8 mouse cellular contexts compared by ENCODE assay signal in the genomic region with DNA sequence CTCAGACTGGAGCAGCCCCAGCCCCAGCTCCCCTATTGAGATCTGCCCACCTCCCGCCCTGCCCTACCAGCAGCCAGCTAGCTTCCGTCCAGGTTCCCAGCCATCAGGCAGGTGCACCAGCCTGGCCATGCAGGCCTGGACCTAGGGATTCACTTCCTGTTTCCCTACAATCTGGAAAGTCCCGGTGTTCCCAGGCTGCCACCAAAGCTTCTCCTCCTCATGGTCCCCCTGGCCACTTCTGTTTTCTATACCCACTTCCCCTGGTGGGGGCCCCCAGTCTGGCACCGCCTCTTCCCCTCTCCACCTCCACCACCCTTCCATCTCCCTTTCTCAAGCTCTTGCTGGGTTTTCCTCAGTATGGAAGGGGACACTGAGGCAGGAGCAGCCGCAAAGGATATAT. TPM values are rescaled to one million over a fixed set of nuclear protein-coding genes. Genes with fewer than 3 reads are reported as not detected.
DNase-seq lines count a peak whose midpoint lies in the region; ATAC-seq and TF ChIP-seq lines count a peak whose summit lies in the region.

Gene Sbno2, minus strand, starts transcription at position 112 of the 400 bp plus-strand sequence.

- no peak within 1 kb of the TSS; the same call in 1 of the 2 replicates for H3K9ac ChIP-seq in forebrain, embryonic 13.5 days
- H3K9ac ChIP-seq in midbrain, embryonic 14.5 days (replicated peaks; ENCODE audit: low read length): no peak within 1 kb of the TSS

- no peak within 1 kb of the TSS for H3K4me2 ChIP-seq in forebrain, embryonic 13.5 days
- H3K4me2 ChIP-seq in midbrain, embryonic 14.5 days (ENCODE audit: low read length): no peak within 1 kb of the TSS

- peaks cover 60% of the 10 kb centered on the region for H3K4me1 ChIP-seq in E14TG2a.4 (replicated peaks; ENCODE audit: low read depth, low read length)
- peaks cover 20% of the 10 kb centered on the region for H3K4me1 ChIP-seq in forebrain, embryonic 13.5 days
- H3K4me1 ChIP-seq in midbrain, embryonic 14.5 days (ENCODE audit: control insufficient read depth, insufficient read depth, low read length): peaks cover 11% of the 10 kb centered on the region

- no peak within 1 kb of the TSS for H3K27ac ChIP-seq in forebrain, embryonic 13.5 days
- no peak within 1 kb of the TSS for H3K27ac ChIP-seq in midbrain, embryonic 14.5 days (replicated peaks; ENCODE audit: low read depth, low read length)

- DNase-seq in heart, adult 11 months: peak; percentile 95
- DNase-seq in heart, adult 18-20 months: no peak
- DNase-seq in layer of hippocampus, postnatal 25 days (ENCODE audit: extremely low spot score in 1 of 2, low spot score in 1 of 2): no peak
- no peak for DNase-seq in midbrain, embryonic 14.5 days
- DNase-seq in cerebellum, adult 9-11 months: no peak
- DNase-seq in urinary bladder, adult 18-20 months (ENCODE audit: low spot score in 2 of 2): no peak

- no peak for TF ChIP-seq CTCF in E14TG2a.4 (conservative IDR thresholded peaks at IDR 0.05; ENCODE audit: low read length)

- peaks cover 2% of the 10 kb centered on the region for H3K36me3 ChIP-seq in E14TG2a.4 (ENCODE audit: insufficient read depth, low read length)
- no peaks in the 10 kb centered on the region for H3K36me3 ChIP-seq in forebrain, embryonic 13.5 days (ENCODE audit: poor library complexity, severe bottlenecking)
- H3K36me3 ChIP-seq in midbrain, embryonic 14.5 days (ENCODE audit: control insufficient read depth, insufficient read depth, low read length): no peaks in the 10 kb centered on the region

- WGBS in forebrain, embryonic 13.5 days: 75% methylated on average over 5 of the region's 5 CpGs
- 79% methylated on average over 5 of the region's 5 CpGs for WGBS in midbrain, embryonic 14.5 days

- H3K27me3 ChIP-seq in E14TG2a.4 (ENCODE audit: insufficient read depth, low read length): no peaks in the 10 kb centered on the region
- 0 out of 2 replicates have a peak, but pooled peaks cover 6% of the 10 kb centered on the region for H3K27me3 ChIP-seq in forebrain, embryonic 13.5 days
- no peaks in the 10 kb centered on the region for H3K27me3 ChIP-seq in midbrain, embryonic 14.5 days (ENCODE audit: control insufficient read depth, insufficient read depth, low read length)

- peak within 1 kb of the TSS; percentile 69 for H3K4me3 ChIP-seq in E14TG2a.4 (replicated peaks; ENCODE audit: low read length)
- no peak within 1 kb of the TSS for H3K4me3 ChIP-seq in forebrain, embryonic 13.5 days
- H3K4me3 ChIP-seq in midbrain, embryonic 14.5 days (replicated peaks; ENCODE audit: low read depth, low read length): no peak within 1 kb of the TSS

- H3K9me3 ChIP-seq in E14TG2a.4 (ENCODE audit: low read length): no peaks in the 10 kb centered on the region
- no peaks in the 10 kb centered on the region for H3K9me3 ChIP-seq in forebrain, embryonic 13.5 days (replicated peaks)
- no peaks in the 10 kb centered on the region for H3K9me3 ChIP-seq in midbrain, embryonic 14.5 days (ENCODE audit: control insufficient read depth, low read length)

- ATAC-seq in forebrain, embryonic 13.5 days: no peak
- no peak for ATAC-seq in midbrain, embryonic 14.5 days (ENCODE audit: low FRiP score, low TSS enrichment)

RNA-seq across cellular contexts. Expression of gene Sbno2, which starts in this region (rescaled TPM):
- 10 to 100 TPM in 1 of 2 experiments, 1 to 10 TPM in 1; 9.0 to 10.1 TPM for total RNA-seq in heart, adult 18-20 months (2021)
- 11.6 and 13.6 TPM in 2 replicates for polyA plus RNA-seq in forebrain, embryonic 13.5 days (2015; fragmentation: Nextera tagmentation; extraction: Ambion mirVana)
- 10 to 100 TPM; 14.5 to 22.0 TPM for total RNA-seq in layer of hippocampus, postnatal 25 days (2021)
- polyA plus RNA-seq in midbrain, embryonic 14.5 days (2014; fragmentation: Nextera tagmentation; extraction: Ambion mirVana): 13.2 and 13.3 TPM in 2 replicates
